Mouse (Mus musculus) liver, embryonic 13.5 days (tissue): ENCODE data around the gene Trabd. TPM values are rescaled to one million over a fixed set of nuclear protein-coding genes. Genes with fewer than 3 reads are reported as not detected.

Experiments used
- ATAC-seq: fragments of 200-750 bp; cut with Nextera tagmentation; 2 replicates; pipeline ENCODE4 v1.8.0; 2017; ENCODE audit warnings: low read depth, mild to moderate bottlenecking, moderate number of reproducible peaks, moderate library complexity
- DNase-seq: peaks from one replicate; pipeline ENCODE4 v3.0.0; 2022
- H3K27ac ChIP-seq: fragments of 300-500 bp; sonication (generic); 2 replicates; pipeline ENCODE4 v1.5.1; 2015; ENCODE audit warnings: moderate library complexity, mild to moderate bottlenecking, inconsistent platforms
- H3K27me3 ChIP-seq: fragments of 300-500 bp; sonication (generic); 2 replicates; pipeline ENCODE4 v1.6.1; 2015; ENCODE audit warnings: mild to moderate bottlenecking, inconsistent platforms
- H3K36me3 ChIP-seq: fragments of 300-500 bp; sonication (generic); 2 replicates; pipeline ENCODE4 v1.6.1; 2015; ENCODE audit warnings: mild to moderate bottlenecking, inconsistent platforms
- H3K4me1 ChIP-seq: fragments of 300-500 bp; sonication (generic); replicated peaks from 2 replicates; pipeline ENCODE4 v1.6.1; 2015; ENCODE audit warnings: inconsistent platforms
- H3K4me2 ChIP-seq: fragments of 300-500 bp; sonication (generic); 2 replicates; pipeline ENCODE4 v1.6.1; 2015; ENCODE audit warnings: inconsistent platforms, mild to moderate bottlenecking, moderate library complexity
- H3K4me3 ChIP-seq: fragments of 300-500 bp; sonication (generic); replicated peaks from 2 replicates; pipeline ENCODE4 v1.5.1; 2015; ENCODE audit warnings: mild to moderate bottlenecking, inconsistent platforms
- H3K9ac ChIP-seq: fragments of 300-500 bp; sonication (generic); 2 replicates; pipeline ENCODE4 v1.6.1; 2015; ENCODE audit warnings: mild to moderate bottlenecking, inconsistent platforms
- H3K9me3 ChIP-seq: fragments of 300-500 bp; sonication (generic); replicated peaks from 2 replicates; pipeline ENCODE4 v1.6.1; 2016; ENCODE audit warnings: inconsistent platforms
- WGBS: fragments of 180-500 bp; shearing (Covaris S2); methylation state at CpG from one replicate; pipeline ENCODE4 v1.1.7; 2015; ENCODE audit not compliant: insufficient replicate concordance; 5-methylcytosine and 5-hydroxymethylcytosine counted together
- polyA plus RNA-seq: library from polyadenylated mRNA; unstranded; fragments of >200 nt; fragmentation: Nextera tagmentation; extraction: Ambion mirVana; gene quantifications from 2 replicates; pipeline ENCODE4 v1.2.1, GENCODE M21; 2015

Gene Trabd
- polyA plus RNA-seq, 1 experiment from 2014 or later, result 16.4 TPM

DNA sequence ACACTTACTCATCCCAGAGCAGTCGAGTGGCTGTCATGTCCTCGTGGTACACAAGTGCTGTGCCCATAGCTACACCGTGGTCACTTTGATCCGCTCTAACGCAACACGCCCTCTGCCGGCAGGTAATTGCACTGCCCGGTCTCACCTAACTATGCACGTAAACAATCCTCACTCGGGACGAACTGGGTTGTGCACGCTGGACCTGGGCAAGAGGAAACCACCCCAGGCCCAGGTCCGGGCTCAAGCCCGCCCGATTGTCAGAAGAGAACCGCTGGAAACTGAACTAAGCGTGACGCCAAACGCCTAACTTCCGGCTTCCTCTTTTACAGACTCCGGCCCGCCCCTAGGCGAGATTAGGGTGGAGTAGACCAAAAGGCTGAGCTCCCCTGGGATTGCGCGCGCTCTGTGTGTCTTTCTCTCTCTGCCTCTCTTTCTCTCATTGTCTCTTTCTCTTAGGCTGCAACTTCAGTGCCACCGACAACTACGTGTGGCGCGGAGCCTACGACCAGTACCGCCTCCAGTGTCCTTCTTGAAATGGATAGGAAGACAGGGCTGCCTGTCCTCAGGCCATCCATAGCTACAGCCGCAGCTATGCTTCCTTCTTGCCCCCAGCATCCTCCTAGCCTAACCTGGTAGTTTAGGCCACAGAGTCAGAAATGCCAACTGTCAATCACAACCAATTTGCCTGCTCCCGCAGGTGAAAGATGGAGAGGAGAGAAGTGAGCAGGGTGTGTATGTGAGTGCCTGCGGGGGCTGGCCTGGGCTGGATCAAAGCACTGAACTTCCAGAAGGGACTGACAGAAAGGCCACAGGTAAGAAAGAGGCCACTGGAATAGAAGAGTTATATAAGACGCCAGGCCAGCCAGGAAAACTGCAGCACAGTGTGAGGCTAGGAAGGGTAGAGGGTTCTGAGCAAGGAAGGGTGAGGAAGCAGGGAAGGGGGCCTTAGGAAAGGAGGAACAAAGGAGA, 53.7 kb downstream of the Trabd start, which contains the start of gene Hdac10:
Hdac10 (minus strand) TSS at position 319 of the 969 bp plus-strand sequence.
- Histone ChIP-seq H3K4me3 (peak within 1 kb of the TSS; percentile 69), H3K27ac (peak within 1 kb of the TSS; percentile 81), H3K9ac (peak within 1 kb of the TSS; percentile 80), H3K4me2 (peak within 1 kb of the TSS; percentile 90), H3K4me1 (peaks cover 31% of the 10 kb centered on the region), H3K27me3 (peaks cover 19% of the 10 kb centered on the region), H3K36me3 (peaks cover 5% of the 10 kb centered on the region; the same call in 1 of the 2 replicates), H3K9me3 (no peaks in the 10 kb centered on the region)
- peak; percentile 74 for DNase-seq
- peak; percentile 88 for ATAC-seq
- whole genome bisulfite sequencing, result 4% methylated on average over 36 of the region's 36 CpGs

DNA sequence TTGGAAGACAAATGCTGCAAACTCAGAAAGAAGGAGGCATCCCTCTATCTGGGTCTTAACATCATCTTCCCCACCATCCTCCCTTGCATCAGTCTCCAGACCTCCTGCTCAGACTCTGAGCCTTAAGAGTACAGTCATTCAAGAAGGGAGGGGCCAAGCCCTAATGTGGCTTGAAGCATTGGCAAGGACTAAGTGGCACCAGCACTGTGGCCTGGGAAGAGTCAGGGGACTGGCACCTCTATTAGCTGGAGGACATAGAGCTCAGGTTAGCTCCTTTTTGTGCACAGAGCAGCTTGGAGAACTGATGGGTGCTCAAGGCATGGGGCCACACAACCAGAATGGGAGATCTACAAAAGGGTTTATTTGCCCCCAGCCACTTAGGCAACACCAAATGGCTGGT, 55.3 kb downstream of the Trabd start:
- Histone ChIP-seq H3K27ac (no peak overlapping the region), H3K4me3 (no peak overlapping the region), H3K4me1 (peaks cover 22% of the 10 kb centered on the region), H3K36me3 (peaks cover 2% of the 10 kb centered on the region; the same call in 1 of the 2 replicates), H3K9ac (no peak overlapping the region), H3K4me2 (no peak overlapping the region), H3K27me3 (peaks cover 28% of the 10 kb centered on the region), H3K9me3 (no peaks in the 10 kb centered on the region)
- DNase-seq, result no peak
- ATAC-seq, result no peak

DNA sequence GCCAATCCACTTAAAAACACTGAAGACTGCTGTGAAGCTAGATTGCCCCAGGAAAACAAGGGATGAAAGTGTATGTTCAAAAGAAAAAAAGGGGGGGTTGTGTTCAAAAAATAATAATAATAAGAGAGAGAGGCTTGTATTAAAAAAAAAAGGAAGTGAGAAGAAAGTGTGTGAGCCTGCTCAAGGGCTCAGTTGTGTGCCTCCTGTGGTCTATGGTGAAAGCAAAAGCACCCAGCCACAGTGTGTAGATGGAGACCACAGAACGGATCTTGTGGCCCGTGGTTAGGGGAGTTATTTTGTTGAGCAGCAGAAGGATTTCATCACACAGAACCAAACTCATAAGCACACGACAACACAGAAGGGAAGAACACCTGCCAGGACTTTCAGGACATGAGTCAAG, 56.4 kb downstream of the Trabd start:
- Histone ChIP-seq H3K9ac (no peak overlapping the region), H3K4me2 (no peak overlapping the region), H3K27me3 (peaks cover 38% of the 10 kb centered on the region), H3K36me3 (no peaks in the 10 kb centered on the region), H3K4me1 (peaks cover 22% of the 10 kb centered on the region), H3K9me3 (no peaks in the 10 kb centered on the region), H3K4me3 (no peak overlapping the region), H3K27ac (no peak overlapping the region)
- ATAC-seq, result no peak
- 15% methylated on average over 3 of the region's 3 CpGs for whole genome bisulfite sequencing
- DNase-seq, result no peak

Other genes with a start within 250 kb of the Trabd start
- 13.8 and 15.1 TPM in 2 replicates for gene Pim3, start 212.9 kb upstream of the Trabd start, polyA plus RNA-seq
- not detected in 2 replicates for gene Ttll8, start 120.7 kb upstream of the Trabd start, polyA plus RNA-seq
- 0.03 TPM in 1 of 2 replicates, not detected in the other for gene Mlc1, start 96.1 kb upstream of the Trabd start, polyA plus RNA-seq
- not detected in 2 replicates for gene Mov10l1, start 92.2 kb upstream of the Trabd start, polyA plus RNA-seq
- not detected in 2 replicates for gene Panx2, start 15.4 kb upstream of the Trabd start, polyA plus RNA-seq
- 6.4 and 7.1 TPM in 2 replicates for gene Selenoo, start 14.0 kb downstream of the Trabd start, polyA plus RNA-seq
- gene Tubgcp6, start 48.0 kb downstream of the Trabd start, polyA plus RNA-seq, result 6.5 and 6.7 TPM in 2 replicates
- 10.2 TPM in 2 replicates for gene Hdac10, start 53.6 kb downstream of the Trabd start, polyA plus RNA-seq
- 1.5 and 1.7 TPM in 2 replicates for gene Mapk12, start 65.6 kb downstream of the Trabd start, polyA plus RNA-seq
- gene Mapk11, start 74.5 kb downstream of the Trabd start, polyA plus RNA-seq, result 0.76 and 0.78 TPM in 2 replicates
- gene Plxnb2, start 105.7 kb downstream of the Trabd start, polyA plus RNA-seq, result 20.2 and 21.2 TPM in 2 replicates
- gene Dennd6b, start 121.4 kb downstream of the Trabd start, polyA plus RNA-seq, result 3.0 and 3.2 TPM in 2 replicates
- 16.2 and 17.1 TPM in 2 replicates for gene Ppp6r2, start 136.4 kb downstream of the Trabd start, polyA plus RNA-seq
- gene Sbf1, start 240.2 kb downstream of the Trabd start, polyA plus RNA-seq, result 18.8 and 21.7 TPM in 2 replicates
- 1.4 and 2.4 TPM in 2 replicates for gene Adm2, start 247.6 kb downstream of the Trabd start, polyA plus RNA-seq